Mouse (Mus musculus): ENCODE results near the gene Pepd. TPM values are rescaled to one million over a fixed set of nuclear protein-coding genes. Genes with fewer than 3 reads are reported as not detected.

The Pepd gene
- polyA plus RNA-seq, 1 experiment: 82.9 TPM

DNA sequence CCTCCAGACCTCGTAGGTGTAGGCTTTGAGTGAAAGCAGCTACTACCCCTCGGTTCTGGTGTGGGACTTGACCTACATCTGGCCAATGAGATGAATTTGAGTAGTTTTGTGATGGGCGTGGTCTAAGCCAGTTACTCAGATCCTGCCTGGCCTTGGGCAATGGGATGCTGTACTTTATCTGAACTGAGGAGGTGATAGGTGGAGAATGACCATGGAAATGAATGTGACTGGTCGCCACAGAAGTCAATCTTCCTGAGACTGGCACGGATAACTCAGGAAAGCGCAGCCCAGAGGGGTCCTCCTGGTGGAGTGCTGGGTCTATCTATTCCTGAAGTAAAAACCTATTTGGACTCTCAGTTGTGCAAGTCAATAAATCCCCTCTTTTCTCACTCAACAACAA lies 23.7 kb upstream of the Pepd start:
- Histone ChIP-seq H3K36me3 (ENCODE audit: control insufficient read depth, insufficient read depth) (no peaks in the 10 kb centered on the region), H3K4me3 (ENCODE audit: insufficient read depth, poor library complexity, severe bottlenecking) (no peak overlapping the region), H3K27me3 (ENCODE audit: control insufficient read depth, insufficient read depth, insufficient read length) (peaks cover 6% of the 10 kb centered on the region), H3K79me2 (ENCODE audit: control insufficient read depth, insufficient read depth) (no peaks in the 10 kb centered on the region), H3ac (ENCODE audit: control insufficient read depth, insufficient read length, low read depth) (no peak overlapping the region), H3K79me3 (ENCODE audit: low read depth) (no peaks in the 10 kb centered on the region)
- TF ChIP-seq FOSL1 (IDR thresholded peaks at IDR 0.05; ENCODE audit: insufficient read depth, low read length, poor library complexity, severe bottlenecking) (no peak), MAX (IDR thresholded peaks at IDR 0.05) (no peak), CTCF (IDR thresholded peaks at IDR 0.05; ENCODE audit: control insufficient read depth, insufficient read depth, insufficient read length) (no peak), MYOG (IDR thresholded peaks at IDR 0.05; ENCODE audit: control insufficient read depth, extremely low read depth, insufficient read length) (no peak), CEBPB (IDR thresholded peaks at IDR 0.05; ENCODE audit: low read depth) (no peak)

GRCm38 (mm10) chr7:34888891-34889290 lies 23.3 kb upstream of the Pepd start:
- H3K4me3 ChIP-seq (ENCODE audit: insufficient read depth, poor library complexity, severe bottlenecking): no peak overlapping the region

GRCm38 (mm10) chr7:34892845-34893244 lies 19.3 kb upstream of the Pepd start:
- no peak overlapping the region for H3K4me3 ChIP-seq (ENCODE audit: insufficient read depth, poor library complexity, severe bottlenecking)
- H3K36me3 ChIP-seq (ENCODE audit: control insufficient read depth, insufficient read depth): no peaks in the 10 kb centered on the region
- H3K79me2 ChIP-seq (ENCODE audit: control insufficient read depth, insufficient read depth): no peaks in the 10 kb centered on the region
- H3K27me3 ChIP-seq (ENCODE audit: control insufficient read depth, insufficient read depth, insufficient read length): peaks cover 3% of the 10 kb centered on the region
- H3ac ChIP-seq (ENCODE audit: control insufficient read depth, insufficient read length, low read depth): no peak overlapping the region
- no peaks in the 10 kb centered on the region for H3K79me3 ChIP-seq (ENCODE audit: low read depth)
- TF ChIP-seq MYOD1 (IDR thresholded peaks at IDR 0.05; ENCODE audit: control insufficient read depth, insufficient read length, low read depth): no peak
- no peak for TF ChIP-seq FOSL1 (IDR thresholded peaks at IDR 0.05; ENCODE audit: insufficient read depth, low read length, poor library complexity, severe bottlenecking)
- no peak for TF ChIP-seq MYOG (IDR thresholded peaks at IDR 0.05; ENCODE audit: control insufficient read depth, extremely low read depth, insufficient read length)
- TF ChIP-seq CEBPB (IDR thresholded peaks at IDR 0.05; ENCODE audit: low read depth): no peak
- TF ChIP-seq USF1 (IDR thresholded peaks at IDR 0.05; ENCODE audit: low read depth): no peak
- no peak for TF ChIP-seq CTCF (IDR thresholded peaks at IDR 0.05; ENCODE audit: control insufficient read depth, insufficient read depth, insufficient read length)
- no peak for TF ChIP-seq MAX (IDR thresholded peaks at IDR 0.05)

More at GRCm38 (mm10) chr7:34888891-34889290, 23.3 kb upstream of the Pepd start:
- no peaks in the 10 kb centered on the region for H3K36me3 ChIP-seq (ENCODE audit: control insufficient read depth, insufficient read depth)
- TF ChIP-seq FOSL1 (IDR thresholded peaks at IDR 0.05; ENCODE audit: insufficient read depth, low read length, poor library complexity, severe bottlenecking): no peak
- TF ChIP-seq CTCF (IDR thresholded peaks at IDR 0.05; ENCODE audit: control insufficient read depth, insufficient read depth, insufficient read length): no peak
- TF ChIP-seq USF1 (IDR thresholded peaks at IDR 0.05; ENCODE audit: low read depth): no peak
- TF ChIP-seq MYOD1 (IDR thresholded peaks at IDR 0.05; ENCODE audit: control insufficient read depth, insufficient read length, low read depth): no peak
- no peak for TF ChIP-seq MYOG (IDR thresholded peaks at IDR 0.05; ENCODE audit: control insufficient read depth, extremely low read depth, insufficient read length)
- TF ChIP-seq CEBPB (IDR thresholded peaks at IDR 0.05; ENCODE audit: low read depth): no peak
- no peak for TF ChIP-seq MAX (IDR thresholded peaks at IDR 0.05)
- no peaks in the 10 kb centered on the region for H3K79me3 ChIP-seq (ENCODE audit: low read depth)
- no peaks in the 10 kb centered on the region for H3K79me2 ChIP-seq (ENCODE audit: control insufficient read depth, insufficient read depth)
- H3ac ChIP-seq (ENCODE audit: control insufficient read depth, insufficient read length, low read depth): no peak overlapping the region
- peaks cover 6% of the 10 kb centered on the region for H3K27me3 ChIP-seq (ENCODE audit: control insufficient read depth, insufficient read depth, insufficient read length)

GRCm38 (mm10) chr7:34896461-34896860 lies 15.7 kb upstream of the Pepd start:
- H3K4me3 ChIP-seq (ENCODE audit: insufficient read depth, poor library complexity, severe bottlenecking): no peak overlapping the region
- H3K79me2 ChIP-seq (ENCODE audit: control insufficient read depth, insufficient read depth): no peaks in the 10 kb centered on the region
- H3ac ChIP-seq (ENCODE audit: control insufficient read depth, insufficient read length, low read depth): no peak overlapping the region
- no peak for TF ChIP-seq MYOG (IDR thresholded peaks at IDR 0.05; ENCODE audit: control insufficient read depth, extremely low read depth, insufficient read length)
- no peak for TF ChIP-seq MAX (IDR thresholded peaks at IDR 0.05)
- TF ChIP-seq FOSL1 (IDR thresholded peaks at IDR 0.05; ENCODE audit: insufficient read depth, low read length, poor library complexity, severe bottlenecking): no peak
- TF ChIP-seq MYOD1 (IDR thresholded peaks at IDR 0.05; ENCODE audit: control insufficient read depth, insufficient read length, low read depth): no peak
- no peak for TF ChIP-seq CTCF (IDR thresholded peaks at IDR 0.05; ENCODE audit: control insufficient read depth, insufficient read depth, insufficient read length)
- no peak for TF ChIP-seq USF1 (IDR thresholded peaks at IDR 0.05; ENCODE audit: low read depth)
- no peak for TF ChIP-seq CEBPB (IDR thresholded peaks at IDR 0.05; ENCODE audit: low read depth)
- H3K79me3 ChIP-seq (ENCODE audit: low read depth): no peaks in the 10 kb centered on the region
- peaks cover 26% of the 10 kb centered on the region for H3K27me3 ChIP-seq (ENCODE audit: control insufficient read depth, insufficient read depth, insufficient read length)
- no peaks in the 10 kb centered on the region for H3K36me3 ChIP-seq (ENCODE audit: control insufficient read depth, insufficient read depth)

DNA sequence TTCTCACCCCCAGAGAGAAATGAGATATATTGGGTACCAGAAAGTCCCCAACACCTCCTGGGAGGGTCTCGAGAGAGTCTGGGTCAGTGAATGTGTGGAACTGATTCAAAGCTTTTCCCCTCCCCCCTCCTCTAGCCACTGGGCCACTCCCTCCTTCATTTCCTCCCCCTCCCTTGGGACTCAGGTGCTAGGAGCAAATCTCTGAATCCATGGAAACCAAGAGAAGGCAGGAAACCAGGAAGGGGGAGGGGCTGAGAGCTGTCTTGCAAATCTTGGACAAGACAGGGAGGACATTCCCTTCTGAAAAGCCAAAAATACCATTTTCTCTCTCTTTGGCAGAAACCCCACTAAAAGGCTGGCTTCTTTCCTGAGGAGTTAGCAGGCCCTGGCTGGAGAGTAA lies 15.1 kb upstream of the Pepd start:
- Histone ChIP-seq H3K4me3 (ENCODE audit: insufficient read depth, poor library complexity, severe bottlenecking) (no peak overlapping the region), H3K27me3 (ENCODE audit: control insufficient read depth, insufficient read depth, insufficient read length) (peaks cover 31% of the 10 kb centered on the region)

More for the DNA sequence above, 15.1 kb upstream of the Pepd start:
- Histone ChIP-seq H3K36me3 (ENCODE audit: control insufficient read depth, insufficient read depth) (no peaks in the 10 kb centered on the region), H3K79me3 (ENCODE audit: low read depth) (no peaks in the 10 kb centered on the region), H3K79me2 (ENCODE audit: control insufficient read depth, insufficient read depth) (no peaks in the 10 kb centered on the region), H3ac (ENCODE audit: control insufficient read depth, insufficient read length, low read depth) (no peak overlapping the region)
- TF ChIP-seq MYOD1 (IDR thresholded peaks at IDR 0.05; ENCODE audit: control insufficient read depth, insufficient read length, low read depth): no peak
- no peak for TF ChIP-seq MYOG (IDR thresholded peaks at IDR 0.05; ENCODE audit: control insufficient read depth, extremely low read depth, insufficient read length)
- TF ChIP-seq CEBPB (IDR thresholded peaks at IDR 0.05; ENCODE audit: low read depth): no peak
- TF ChIP-seq USF1 (IDR thresholded peaks at IDR 0.05; ENCODE audit: low read depth): no peak
- TF ChIP-seq FOSL1 (IDR thresholded peaks at IDR 0.05; ENCODE audit: insufficient read depth, low read length, poor library complexity, severe bottlenecking): no peak
- no peak for TF ChIP-seq MAX (IDR thresholded peaks at IDR 0.05)
- no peak for TF ChIP-seq CTCF (IDR thresholded peaks at IDR 0.05; ENCODE audit: control insufficient read depth, insufficient read depth, insufficient read length)

All from C2C12 (cell line).